Mouse (Mus musculus): Measurements from ENCODE around the gene Atp9a.

Atp9a gene

DNA sequence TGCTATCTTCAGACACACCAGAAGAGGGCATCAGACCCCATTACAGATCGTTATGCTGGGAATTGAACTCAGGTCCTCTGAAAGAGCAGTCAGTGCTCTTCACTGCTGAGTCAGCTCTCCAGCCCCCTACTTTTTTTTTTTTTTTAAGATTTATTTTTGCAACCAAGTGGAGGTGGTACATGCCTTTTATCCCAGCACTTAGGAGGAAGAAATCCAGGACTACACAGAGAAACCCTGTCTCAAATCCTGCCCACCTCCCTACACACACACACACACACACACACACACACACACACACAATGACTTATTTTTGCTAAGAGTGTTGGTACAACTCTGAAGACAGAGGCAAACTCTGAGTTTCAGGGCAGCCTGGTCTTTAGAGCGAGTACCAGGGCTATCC, 59.5 kb downstream of the Atp9a start:
- no peak for DNase-seq (ENCODE audit: low read depth, low spot score)

DNA sequence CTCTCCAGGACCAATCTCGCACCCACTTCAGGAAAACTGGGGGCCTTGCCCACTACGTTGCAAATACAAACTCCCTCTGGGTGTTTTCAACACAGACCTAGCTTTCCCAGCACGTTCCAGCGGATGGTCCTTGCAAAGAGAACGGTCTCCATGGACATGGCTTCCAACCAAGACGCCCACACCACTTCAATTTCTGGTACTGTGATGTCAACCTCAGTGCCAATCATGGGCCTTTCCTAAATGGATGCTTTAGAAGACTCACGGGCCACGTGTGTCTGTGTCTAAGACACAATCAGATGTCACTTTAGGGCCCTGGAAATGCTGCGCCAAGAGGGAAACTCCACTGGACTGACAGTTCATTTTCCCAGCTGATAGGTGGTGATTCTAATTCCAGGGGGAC, 60.7 kb downstream of the Atp9a start:
- DNase-seq (ENCODE audit: low read depth, low spot score) = no peak

DNA sequence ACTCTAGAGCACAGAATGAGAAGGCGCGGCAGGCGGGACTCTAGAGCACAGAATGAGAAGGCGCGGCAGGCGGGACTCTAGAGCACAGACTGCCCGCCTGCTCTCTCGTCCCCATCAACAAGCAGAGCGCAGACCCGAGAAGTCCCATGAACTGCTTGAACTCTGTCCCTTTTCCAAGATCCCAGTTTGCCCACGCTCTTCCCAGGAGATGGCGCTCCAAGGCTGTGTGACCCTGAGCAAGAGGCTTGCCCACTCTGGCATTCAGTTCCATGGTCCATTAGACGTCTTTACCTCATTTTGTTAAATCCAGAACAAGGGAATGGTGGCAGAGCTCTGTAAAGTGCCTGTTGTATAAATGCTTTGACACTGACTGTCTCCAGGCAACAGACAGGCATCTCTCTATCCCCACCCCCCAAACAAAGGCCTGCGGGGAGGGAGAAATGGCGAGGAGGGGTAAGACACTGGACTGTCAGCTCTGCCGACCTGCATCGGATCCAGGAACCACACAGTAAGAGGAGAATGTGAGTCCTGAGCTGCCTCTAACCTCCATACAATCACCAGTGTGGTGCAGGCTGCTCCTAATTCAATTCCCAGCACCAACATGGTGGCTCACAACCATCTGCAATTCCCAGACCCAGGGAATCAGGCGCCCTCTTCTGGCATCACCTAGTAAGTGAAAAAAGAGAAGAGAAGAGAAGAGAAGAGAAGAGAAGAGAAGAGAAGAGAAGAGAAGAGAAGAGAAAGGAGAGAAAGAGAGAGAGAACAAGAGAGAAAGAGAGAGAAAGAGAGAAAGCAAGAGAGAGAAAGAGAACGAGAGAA, 62.6 kb downstream of the Atp9a start:
- DNase-seq (ENCODE audit: low read depth, low spot score) = no peak

DNA sequence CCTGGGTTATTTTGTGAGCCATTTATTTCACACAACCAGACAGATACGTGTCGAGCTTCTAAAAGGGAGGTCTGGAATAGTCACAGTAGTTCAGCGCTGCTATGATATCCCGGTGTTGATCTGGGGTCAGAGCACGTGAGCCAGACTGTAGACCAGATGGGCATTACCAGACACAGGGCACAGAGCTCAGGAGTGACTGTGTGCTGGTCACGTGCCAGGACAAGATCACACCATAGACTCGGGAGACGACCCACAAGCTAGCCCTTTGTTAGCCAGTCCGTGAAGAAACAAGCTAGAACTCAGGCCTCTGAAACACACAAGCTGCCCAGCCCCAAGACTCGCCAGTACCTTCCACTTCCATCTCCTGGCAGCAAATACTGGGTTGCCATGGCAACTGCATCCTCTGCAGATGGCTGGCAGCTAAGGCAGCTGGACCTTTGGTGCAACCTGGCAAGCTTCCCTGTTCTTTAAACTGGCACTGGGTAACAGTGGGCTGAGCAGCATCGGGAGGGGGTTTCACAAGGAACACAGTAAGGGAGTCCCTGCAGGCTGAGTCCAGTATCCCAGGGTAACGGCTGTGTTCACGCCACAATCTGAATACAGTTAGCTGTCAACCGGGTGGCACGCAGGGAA, 63.4 kb downstream of the Atp9a start:
- DNase-seq (ENCODE audit: low read depth, low spot score) = peak; percentile 15

DNA sequence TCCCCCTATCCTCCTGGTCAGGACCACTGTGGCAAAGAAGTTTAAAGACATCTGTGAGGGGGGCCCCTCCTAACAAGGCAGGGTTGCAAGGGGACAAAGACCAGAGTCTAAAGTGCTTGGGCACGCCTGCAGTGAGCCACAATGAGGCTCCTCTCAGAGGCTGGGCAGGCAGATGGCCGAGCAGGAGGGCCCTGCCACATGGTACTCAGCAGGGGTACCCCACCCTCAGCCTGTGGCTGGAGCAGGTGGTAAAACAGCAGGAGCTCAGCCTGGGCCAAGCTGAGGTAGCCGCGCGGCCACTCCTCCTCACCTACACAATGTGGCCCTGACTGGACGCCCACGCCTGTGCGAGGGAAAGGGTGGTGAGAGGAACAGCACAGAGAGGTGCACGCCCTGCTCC, 64.6 kb downstream of the Atp9a start:
- DNase-seq (ENCODE audit: low read depth, low spot score) = no peak

DNA sequence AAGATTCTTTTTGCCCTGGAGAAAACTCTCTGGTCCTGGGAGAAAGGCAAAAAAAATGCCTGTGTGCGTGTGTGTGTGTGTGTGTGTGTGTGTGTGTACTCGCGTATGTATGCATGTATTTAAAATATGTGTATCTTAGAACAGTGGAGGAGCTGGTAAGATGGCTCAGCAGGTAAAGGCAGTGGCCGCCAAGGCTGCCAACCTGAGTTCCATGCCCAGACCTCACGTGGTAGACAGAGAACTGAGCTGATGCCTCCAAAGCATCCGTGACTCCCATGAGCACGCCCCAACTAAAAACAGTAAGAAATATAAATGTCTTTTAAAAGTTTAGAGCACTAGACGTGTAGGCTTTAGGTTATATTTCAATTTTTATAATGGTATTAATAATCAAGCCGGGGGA, 70.5 kb downstream of the Atp9a start:
- no peak for DNase-seq (ENCODE audit: low read depth, low spot score)

DNA sequence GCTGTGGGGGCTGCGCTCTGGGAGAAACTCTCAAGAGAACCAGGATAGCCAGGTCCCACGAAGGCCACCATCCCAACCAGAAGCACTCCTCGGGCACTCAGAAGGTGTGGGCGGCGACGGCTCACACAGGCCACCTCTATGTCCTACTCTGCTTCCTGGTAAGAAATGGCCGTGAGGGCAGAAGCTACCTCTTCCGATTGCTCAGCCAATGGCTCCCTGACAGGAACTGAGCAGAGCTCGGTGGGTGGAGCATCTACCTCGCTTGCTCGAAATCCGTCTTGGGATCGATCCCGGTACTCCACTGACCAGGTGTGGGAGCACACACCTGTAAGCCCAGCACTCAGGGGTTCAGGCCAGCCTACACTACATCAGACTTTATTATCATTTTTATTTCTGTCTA, 72.0 kb downstream of the Atp9a start:
- no peak for DNase-seq (ENCODE audit: low read depth, low spot score)

DNA sequence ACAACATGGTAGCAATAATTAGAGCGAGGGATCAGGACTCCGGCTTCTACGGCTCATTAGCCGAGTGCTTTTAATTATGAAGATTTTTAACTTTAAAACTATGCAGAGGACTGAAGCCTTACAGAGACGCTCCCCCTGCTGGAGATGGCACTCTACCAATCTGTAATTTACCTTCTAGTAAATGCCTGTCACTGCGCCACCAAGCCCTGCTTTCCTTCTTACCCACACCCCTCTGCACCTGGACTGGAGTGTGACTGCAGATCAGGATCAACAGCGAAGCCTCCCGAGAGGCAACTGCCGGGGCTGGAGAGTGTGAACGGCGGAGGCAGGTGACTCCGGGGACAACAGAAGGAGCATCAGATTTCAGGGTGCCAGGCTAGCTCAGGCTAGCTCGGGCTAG, 72.4 kb downstream of the Atp9a start:
- no peak for DNase-seq (ENCODE audit: low read depth, low spot score)

DNA sequence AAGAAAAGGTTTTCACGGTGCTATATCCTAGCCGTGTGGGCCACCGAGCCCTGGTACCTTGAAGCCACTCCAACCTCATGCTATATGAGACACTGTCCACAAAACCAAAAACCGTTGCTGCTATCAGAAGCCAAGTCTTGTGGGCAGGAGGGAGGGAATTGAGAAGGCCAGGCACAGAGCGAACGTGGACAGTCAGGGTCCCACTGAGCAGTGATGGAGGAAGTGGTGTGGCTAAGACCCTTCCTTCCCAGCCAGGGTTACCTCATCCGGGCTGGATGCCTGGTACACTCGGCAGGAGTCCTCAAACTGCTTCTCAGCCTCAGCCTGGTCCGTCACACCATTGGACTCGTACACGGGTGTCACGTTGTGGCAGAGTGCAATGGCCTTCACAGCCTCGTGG, 74.5 kb downstream of the Atp9a start:
- no peak for DNase-seq (ENCODE audit: low read depth, low spot score)

DNA sequence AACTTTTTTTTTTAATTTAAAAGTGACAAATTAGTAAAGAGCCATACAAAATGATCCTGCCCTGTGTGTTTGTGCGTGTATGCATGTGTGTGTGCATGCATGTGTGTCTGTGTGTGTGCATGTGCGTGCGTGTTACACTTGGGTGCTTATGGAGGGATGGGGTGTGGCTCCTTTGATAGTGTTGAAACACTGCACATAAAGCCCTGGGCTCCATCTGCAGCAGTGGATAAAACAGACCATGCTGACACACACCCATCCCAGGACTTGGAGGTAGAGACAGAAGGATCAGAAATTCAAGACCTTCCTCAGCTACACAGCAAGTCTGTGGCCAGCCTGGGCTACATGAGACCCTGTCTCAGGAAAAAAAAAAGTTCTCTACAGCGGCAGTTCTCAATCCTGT, 76.5 kb downstream of the Atp9a start:
- no peak for DNase-seq (ENCODE audit: low read depth, low spot score)

DNA sequence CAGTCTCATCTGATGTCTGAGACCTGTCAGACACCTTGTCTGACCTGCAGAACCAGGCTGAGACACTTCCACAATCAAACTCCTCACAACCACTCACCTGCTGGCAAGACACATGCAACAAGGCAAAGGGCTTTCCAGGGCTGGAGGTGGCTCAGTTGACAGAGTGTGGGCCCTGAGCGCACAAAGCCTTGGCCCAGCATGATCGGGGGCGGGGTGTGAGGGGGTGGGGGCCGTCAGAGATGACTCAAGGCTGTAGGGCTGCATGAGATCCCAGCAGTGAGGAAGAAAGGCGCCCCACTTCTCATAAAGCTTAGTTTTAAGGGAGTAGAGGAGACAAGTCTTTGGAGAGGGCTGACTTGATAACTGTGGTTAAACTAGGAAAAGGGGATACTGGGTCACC, 78.5 kb downstream of the Atp9a start:
- DNase-seq (ENCODE audit: low read depth, low spot score) = no peak

DNA sequence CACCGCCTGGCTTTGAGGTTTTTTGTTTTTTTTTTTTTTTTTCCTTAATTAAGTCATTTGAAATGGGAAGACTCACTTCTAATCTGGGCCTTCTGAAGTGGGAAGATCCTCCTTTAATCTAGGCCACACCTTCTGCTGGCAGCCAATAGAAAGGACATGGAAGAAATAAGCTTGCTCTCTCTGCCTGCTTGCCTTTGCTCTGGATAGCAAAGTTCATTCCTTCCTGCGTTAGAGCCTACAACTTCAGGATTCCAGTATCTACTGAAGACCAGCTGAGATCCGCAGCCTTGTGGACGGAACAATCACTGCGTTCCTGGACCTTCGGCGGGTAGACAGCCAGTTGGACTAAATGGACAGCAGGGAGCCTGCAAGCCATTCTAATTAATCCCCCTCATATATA, 79.0 kb downstream of the Atp9a start:
- no peak for DNase-seq (ENCODE audit: low read depth, low spot score)

DNA sequence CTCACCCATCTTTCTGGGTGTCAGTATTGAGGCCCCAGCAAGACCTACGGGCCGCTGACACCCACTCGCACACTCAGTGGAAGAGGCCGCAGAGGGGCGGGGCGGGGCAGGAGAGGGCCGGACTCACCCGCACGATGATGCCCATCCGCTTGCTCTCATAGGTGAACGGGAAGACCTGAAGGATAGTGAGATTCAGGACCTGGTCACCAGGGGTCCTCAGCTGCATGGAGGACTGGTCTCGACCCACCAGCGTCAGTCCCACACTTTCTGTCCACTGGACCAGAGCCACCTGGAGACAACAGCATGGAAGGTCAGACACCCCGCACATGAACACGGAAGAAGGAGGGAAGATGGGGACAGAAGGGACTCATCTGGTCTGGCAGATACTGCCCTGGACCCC, 80.4 kb downstream of the Atp9a start:
- no peak for DNase-seq (ENCODE audit: low read depth, low spot score)

DNA sequence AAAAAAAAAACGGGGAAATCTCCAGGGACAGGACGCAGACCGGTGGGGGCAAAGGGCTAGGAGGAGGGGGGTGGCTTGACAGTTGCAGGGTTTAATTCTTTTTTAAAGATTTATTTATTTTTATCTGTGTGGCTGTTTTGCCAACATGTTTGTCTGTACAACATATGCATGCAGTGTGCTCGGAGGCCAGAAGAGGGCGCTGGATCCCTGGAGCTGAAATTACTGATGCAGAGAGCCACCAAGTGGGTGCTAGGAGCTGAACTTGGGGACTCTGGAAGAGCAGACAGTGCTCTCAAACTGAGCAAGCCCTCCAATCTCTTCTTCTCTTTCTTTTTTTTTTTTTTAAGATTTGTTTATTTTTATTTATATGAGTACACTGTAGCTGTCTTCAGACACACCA, 81.9 kb downstream of the Atp9a start:
- DNase-seq (ENCODE audit: low read depth, low spot score) = no peak

DNA sequence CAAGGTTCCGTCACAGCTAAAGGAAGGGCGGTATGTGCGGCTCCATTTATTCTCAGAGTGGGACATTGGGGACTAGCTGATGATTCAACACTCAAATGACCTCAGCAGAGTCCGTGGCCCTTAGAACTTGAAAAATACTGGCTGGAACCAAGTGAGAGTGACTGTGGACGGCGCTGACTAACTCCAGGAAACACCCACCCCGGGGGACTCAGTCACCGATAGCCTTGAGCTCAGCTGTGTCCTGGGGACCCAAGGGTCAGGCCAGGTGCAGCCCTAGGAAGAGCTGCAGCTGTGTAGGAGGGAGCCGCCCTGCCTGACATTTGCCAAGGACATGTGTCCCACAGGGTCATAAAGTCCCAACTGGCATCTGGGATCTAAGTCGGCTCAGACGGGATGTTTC, 83.7 kb downstream of the Atp9a start:
- no peak for DNase-seq (ENCODE audit: low read depth, low spot score)

DNA sequence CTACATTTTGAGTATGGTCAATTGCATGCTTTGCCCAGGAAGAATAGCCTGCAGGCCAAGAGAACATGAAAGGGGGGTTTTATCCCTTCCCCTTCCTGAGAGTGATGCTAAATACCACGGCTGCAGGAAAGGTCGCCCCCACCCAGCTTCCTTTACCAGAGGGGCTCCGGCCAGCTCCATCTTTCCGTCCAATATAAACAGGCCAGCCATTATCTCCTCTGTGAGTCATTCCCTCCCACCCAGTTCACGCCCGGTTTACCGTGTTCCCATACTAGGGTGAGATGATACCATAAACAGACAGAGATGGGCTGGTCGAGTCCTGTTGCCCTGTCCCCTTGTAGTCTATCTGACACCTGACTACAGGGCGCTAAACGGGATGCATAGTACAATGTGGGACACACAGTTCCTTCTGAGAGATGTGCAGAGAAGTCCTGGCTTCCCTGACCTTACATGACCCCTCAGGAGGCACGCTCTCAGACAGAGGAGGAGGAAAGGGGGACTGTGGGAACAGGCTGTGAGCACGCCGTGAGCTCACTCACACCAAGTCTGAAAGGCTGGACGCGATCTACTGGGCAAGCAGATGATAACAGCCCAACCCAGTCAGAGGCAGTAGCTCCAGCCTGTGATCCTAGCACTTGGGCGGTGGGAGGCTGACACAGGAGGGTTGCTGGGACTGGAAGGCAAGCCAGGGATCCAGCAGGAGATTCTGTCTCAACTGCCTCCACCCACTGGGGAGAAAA, 85.5 kb downstream of the Atp9a start:
- DNase-seq (ENCODE audit: low read depth, low spot score) = no peak

DNA sequence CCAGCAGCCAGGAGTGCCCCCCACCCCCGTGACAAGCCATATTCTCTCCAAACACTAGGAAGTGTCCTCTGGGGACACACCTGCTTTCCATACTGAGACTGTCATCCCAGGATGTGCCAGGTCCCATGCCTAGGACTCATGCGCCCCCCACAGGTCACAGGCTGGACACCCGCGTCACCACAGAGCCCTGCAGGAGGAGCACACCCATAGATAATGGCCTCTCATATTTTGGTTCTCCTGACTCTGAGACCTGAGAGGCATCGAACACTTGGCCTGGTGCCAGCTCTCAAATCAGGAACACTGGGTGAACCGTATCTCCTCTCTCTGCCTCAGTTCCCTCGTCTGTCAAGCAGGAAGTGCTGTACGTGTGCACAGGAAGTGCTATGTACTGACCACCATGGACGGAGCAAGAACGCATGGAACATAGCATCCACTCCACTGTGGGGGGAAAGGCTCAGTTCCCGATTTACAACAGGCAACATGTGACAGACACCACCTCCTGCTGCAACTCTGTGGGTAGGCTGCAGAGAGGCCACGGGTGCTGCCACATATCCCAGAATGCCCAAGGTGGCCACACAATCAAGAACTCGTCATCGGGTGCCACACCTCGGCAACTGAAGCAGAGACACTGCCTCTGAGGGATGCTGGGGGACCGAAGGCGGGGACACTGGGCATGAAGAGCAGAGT, 87.1 kb downstream of the Atp9a start:
- no peak for DNase-seq (ENCODE audit: low read depth, low spot score)

DNA sequence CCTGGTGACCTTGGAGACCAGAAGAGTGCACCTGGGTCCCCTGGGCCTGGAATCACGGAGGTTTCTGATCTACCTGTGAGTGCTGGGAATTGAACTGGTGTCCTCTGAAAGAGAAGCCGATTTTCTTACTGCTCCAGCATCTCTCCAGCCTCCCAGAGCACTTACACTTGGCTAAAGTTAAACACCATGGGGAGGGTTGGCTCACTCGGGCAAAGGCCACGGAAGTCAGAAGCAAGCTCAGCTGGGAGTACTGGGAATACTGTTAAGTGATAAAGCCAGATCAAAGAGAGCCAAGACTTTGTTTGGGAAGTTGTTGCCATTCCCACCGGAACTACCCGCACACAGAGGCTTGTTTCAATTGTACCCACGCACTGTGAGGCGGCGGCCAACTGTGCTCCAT, 87.7 kb downstream of the Atp9a start:
- no peak for DNase-seq (ENCODE audit: low read depth, low spot score)

DNA sequence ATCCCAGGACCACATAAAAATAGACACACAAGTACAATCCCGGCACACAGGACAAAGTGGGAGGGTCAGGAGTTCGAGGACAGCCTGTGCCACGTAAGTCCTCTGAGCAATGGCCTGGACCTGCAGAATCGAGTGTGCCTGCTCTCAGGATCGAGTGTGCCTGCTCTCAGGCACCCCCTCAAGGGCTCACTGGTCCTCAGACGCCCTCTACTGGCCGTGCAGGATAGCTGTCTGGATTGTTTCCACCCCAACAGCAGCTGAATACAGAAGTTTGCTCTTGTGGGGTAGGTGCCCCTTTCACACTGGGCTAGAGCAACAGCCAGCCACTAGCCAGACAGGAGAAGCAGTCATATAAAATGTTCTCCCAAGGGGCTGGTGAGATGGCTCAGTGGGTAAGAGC, 90.5 kb downstream of the Atp9a start:
- no peak for DNase-seq (ENCODE audit: low read depth, low spot score)

DNA sequence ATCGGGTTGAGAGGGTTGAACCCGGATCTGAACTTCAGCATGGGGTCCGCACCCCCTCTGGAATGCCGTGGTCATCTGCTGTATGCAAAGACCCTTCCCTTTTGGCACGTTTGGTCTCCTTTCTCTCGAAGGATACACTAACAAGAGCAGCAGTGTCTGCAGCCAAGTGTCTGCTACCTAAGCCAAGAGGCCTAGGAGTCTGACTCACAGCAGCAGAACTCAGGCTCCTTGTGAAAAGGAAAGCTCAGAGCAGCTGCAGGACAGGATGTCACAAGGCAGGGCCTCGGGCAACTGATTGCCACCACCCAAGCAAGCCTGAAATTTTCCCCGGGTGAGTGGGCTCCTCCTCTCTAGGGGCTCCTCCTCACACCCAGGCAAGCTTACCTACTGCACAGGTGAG, 94.0 kb downstream of the Atp9a start:
- no peak for DNase-seq (ENCODE audit: low read depth, low spot score)

DNA sequence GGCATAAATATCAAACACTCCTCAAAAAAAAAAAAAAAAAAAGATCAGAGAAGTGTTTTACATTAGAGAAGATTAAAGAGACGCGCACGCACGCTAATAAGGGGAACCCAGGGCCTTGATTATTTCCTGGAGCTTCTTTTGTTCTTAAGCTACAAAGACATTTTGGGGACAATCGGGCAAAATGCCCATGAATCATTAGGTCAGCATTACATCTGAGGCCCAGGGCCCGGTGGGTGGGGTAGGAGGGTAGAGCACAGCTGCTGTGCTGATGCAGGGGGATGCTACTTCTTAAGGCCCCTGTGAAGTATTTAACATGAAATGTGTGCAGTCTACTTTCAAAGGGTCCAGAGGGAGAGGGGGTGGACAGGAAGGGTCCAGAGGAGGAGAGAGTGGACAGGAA, 97.4 kb downstream of the Atp9a start:
- DNase-seq (ENCODE audit: low read depth, low spot score) = no peak

DNA sequence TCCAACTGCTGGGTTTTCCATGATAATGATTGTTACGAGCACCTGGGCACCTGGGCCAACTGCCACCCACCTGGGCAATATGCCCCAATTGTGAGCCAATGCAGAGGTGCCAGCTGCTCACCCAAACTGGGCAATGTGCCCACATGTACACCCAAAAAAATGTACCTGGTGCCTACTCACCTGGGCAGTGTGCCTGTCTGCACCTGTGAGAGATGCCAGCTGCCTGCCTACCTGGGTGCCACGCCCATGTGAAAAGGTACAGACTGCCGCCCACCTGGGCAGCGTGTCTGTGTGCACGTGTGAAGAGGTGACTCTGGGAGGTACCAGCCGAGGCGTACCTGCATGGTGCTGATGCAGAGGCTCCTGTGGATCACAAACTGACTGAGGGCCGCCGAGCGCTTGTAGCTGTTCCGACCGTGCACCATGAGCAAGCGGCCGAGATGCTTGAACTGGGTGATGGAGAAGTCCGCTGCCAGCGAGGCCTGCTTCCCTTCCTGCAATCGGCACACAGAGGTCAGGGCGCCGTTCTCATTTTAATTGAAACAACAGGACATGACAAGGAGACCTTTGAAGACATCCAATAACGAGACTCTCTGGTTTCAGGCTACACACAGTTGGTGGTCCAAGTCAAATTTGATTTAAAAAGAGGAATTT, 98.6 kb downstream of the Atp9a start:
- no peak for DNase-seq (ENCODE audit: low read depth, low spot score)
